Mouse (Mus musculus): ENCODE results near the gene Fhad1. TPM values are rescaled to one million over a fixed set of nuclear protein-coding genes. Genes with fewer than 3 reads are reported as not detected.

The Fhad1 gene
- total and polyA plus RNA-seq, 3 experiments: 4.8 to 8.6 (median 5.5) TPM

DNA sequence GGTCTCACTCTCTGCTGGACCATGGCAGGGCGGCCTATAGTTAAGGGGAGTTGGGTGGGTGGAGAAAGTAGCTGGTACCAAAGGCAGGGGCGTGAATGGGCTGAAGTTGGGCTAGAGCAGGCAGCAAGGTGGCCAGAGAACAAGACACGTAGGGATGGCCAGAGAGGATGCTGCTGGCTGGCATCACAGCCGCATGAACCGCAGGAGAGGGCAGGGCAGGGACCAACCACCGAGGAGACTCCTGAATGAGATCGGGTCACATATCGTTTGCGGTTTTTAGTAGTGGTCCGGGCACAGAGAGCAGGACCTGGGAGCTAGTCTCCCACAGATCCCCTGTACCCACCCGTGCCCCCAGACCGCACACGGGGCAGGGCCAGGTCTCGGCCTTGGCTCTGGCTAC lies 155.5 kb downstream of the Fhad1 start:
- Histone ChIP-seq H3K9ac (ENCODE audit: insufficient read depth, low read depth) (no peak overlapping the region), H3K4me2 (ENCODE audit: insufficient read depth, low read depth, poor library complexity, severe bottlenecking) (no peak overlapping the region), H3K4me1 (ENCODE audit: control insufficient read depth in 1 of 2, insufficient read depth in 2 of 2) (peaks cover 5 to 31% of the 10 kb centered on the region in 2 experiments; a peak in 2 of 4 replicates), H3K27ac (ENCODE audit: insufficient read depth, low read depth) (no peak overlapping the region), H3K36me3 (replicated peaks in 1 of 2; ENCODE audit: control insufficient read depth in 1 of 2, insufficient read depth in 1 of 2, low read length in 1 of 2) (peaks cover 33 to 64% of the 10 kb centered on the region in 2 experiments), H3K9me3 (replicated peaks; ENCODE audit: low read length) (peaks cover 7% of the 10 kb centered on the region), H3K4me3 (replicated peaks in 1 of 3; ENCODE audit: low read depth in 2 of 3, low read length in 2 of 3, poor library complexity in 1 of 3) (no peak overlapping the region), H3K79me2 (replicated peaks; ENCODE audit: control insufficient read depth, extremely low read depth, insufficient read depth, poor library complexity, severe bottlenecking) (no peaks in the 10 kb centered on the region), H3K27me3 (replicated peaks) (no peaks in the 10 kb centered on the region)
- no peak for DNase-seq (ENCODE audit: extremely low read depth)
- dilution Hi-C loops (cut with MboI; ENCODE audit: extremely low pct_ligation_motif_present, extremely low pct_unique_long_range_greater_than_20kb, low sequenced_read_pairs) (no loop called here), in situ Hi-C loops (cut with MboI; ENCODE audit: low pct_ligation_motif_present, low pct_unique_long_range_greater_than_20kb, low sequenced_read_pairs) (no loop called here)
- no peak for TF ChIP-seq ZNF384 (IDR thresholded peaks at IDR 0.05; ENCODE audit: low read depth, low read length)
- no peak for TF ChIP-seq CTCF (conservative IDR thresholded peaks at IDR 0.05 in 1 of 2, IDR thresholded peaks at IDR 0.05 in 1 of 2; ENCODE audit: low read depth in 2 of 2, low read length in 2 of 2)
- TF ChIP-seq USF1 (IDR thresholded peaks at IDR 0.05; ENCODE audit: low read depth, low read length): no peak
- TF ChIP-seq USF2 (conservative IDR thresholded peaks at IDR 0.05; ENCODE audit: low read depth, low read length): no peak
- TF ChIP-seq ZKSCAN1 (IDR thresholded peaks at IDR 0.05; ENCODE audit: borderline replicate concordance, low read depth, low read length): no peak
- TF ChIP-seq TBP (conservative IDR thresholded peaks at IDR 0.05; ENCODE audit: low read depth, low read length): no peak
- no peak for TF ChIP-seq MXI1 (IDR thresholded peaks at IDR 0.05; ENCODE audit: low read depth, low read length)
- no peak for TF ChIP-seq POLR2AphosphoS2 (IDR thresholded peaks at IDR 0.05; ENCODE audit: low read depth, low read length)
- no peak for TF ChIP-seq E2F4 (IDR thresholded peaks at IDR 0.05; ENCODE audit: insufficient replicate concordance, low read depth, low read length)
- no peak for TF ChIP-seq RCOR1 (conservative IDR thresholded peaks at IDR 0.05; ENCODE audit: low read depth, low read length)
- no peak for TF ChIP-seq TCF12 (IDR thresholded peaks at IDR 0.05; ENCODE audit: low read depth, low read length)
- no peak for TF ChIP-seq BHLHE40 (IDR thresholded peaks at IDR 0.05; ENCODE audit: low read depth, low read length)
- no peak for TF ChIP-seq JUN (IDR thresholded peaks at IDR 0.05; ENCODE audit: insufficient read depth, low read depth, low read length)
- TF ChIP-seq MAFK (IDR thresholded peaks at IDR 0.05; ENCODE audit: insufficient replicate concordance, low read length): no peak
- TF ChIP-seq ZMIZ1 (IDR thresholded peaks at IDR 0.05; ENCODE audit: low read depth, low read length): no peak
- no peak for TF ChIP-seq CHD2 (IDR thresholded peaks at IDR 0.05; ENCODE audit: low read length)
- no peak for TF ChIP-seq MAZ (IDR thresholded peaks at IDR 0.05; ENCODE audit: low read depth, low read length)
- no peak for TF ChIP-seq KAT2A (IDR thresholded peaks at IDR 0.05; ENCODE audit: insufficient replicate concordance, low read length)
- no peak for TF ChIP-seq ZC3H11A (IDR thresholded peaks at IDR 0.05; ENCODE audit: low read depth, low read length)

DNA sequence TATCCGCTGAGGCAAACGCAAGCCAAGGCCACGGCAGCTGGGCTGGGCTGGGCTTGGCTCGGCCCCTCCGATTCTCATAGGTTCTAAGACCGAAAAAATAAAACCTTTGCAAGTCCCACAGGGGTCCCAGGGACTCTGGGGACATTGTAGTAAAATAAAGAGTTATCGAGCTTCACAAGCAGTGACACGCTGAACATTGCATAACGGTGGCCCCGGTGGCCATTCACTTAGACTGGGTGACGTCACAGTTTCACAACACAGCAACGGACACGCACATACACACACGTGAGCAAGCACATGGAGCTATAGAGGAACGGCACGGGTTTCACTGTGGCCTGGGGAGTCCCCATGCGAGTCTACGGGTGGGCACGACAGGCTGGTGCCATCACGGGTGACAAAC lies 156.4 kb downstream of the Fhad1 start:
- TF ChIP-seq USF1 (IDR thresholded peaks at IDR 0.05; ENCODE audit: low read depth, low read length) (no peak), BHLHE40 (IDR thresholded peaks at IDR 0.05; ENCODE audit: low read depth, low read length) (peak; percentile 94), ETS1 (conservative IDR thresholded peaks at IDR 0.05; ENCODE audit: low read depth, low read length) (peak; percentile 74)
- in situ Hi-C loops (cut with MboI; ENCODE audit: low pct_ligation_motif_present, low pct_unique_long_range_greater_than_20kb, low sequenced_read_pairs) (no loop called here), dilution Hi-C loops (cut with MboI; ENCODE audit: extremely low pct_ligation_motif_present, extremely low pct_unique_long_range_greater_than_20kb, low sequenced_read_pairs) (no loop called here)
- Histone ChIP-seq H3K9me3 (replicated peaks; ENCODE audit: low read length) (peaks cover 7% of the 10 kb centered on the region), H3K27ac (ENCODE audit: insufficient read depth, low read depth) (no peak overlapping the region), H3K4me1 (ENCODE audit: control insufficient read depth in 1 of 2, insufficient read depth in 2 of 2) (peaks cover 5 to 31% of the 10 kb centered on the region in 2 experiments; a peak in 2 of 4 replicates), H3K36me3 (replicated peaks in 1 of 2; ENCODE audit: control insufficient read depth in 1 of 2, insufficient read depth in 1 of 2, low read length in 1 of 2) (peaks cover 27 to 55% of the 10 kb centered on the region in 2 experiments), H3K4me3 (replicated peaks in 1 of 3; ENCODE audit: low read depth in 2 of 3, low read length in 2 of 3, poor library complexity in 1 of 3) (no peak overlapping the region), H3K79me2 (replicated peaks; ENCODE audit: control insufficient read depth, extremely low read depth, insufficient read depth, poor library complexity, severe bottlenecking) (no peaks in the 10 kb centered on the region), H3K27me3 (replicated peaks) (no peaks in the 10 kb centered on the region), H3K9ac (ENCODE audit: insufficient read depth, low read depth) (no peak overlapping the region), H3K4me2 (ENCODE audit: insufficient read depth, low read depth, poor library complexity, severe bottlenecking) (no peak overlapping the region)
- peak; percentile 53 for DNase-seq (ENCODE audit: extremely low read depth)
